Mouse (Mus musculus) left cerebral cortex, postnatal 25 days (tissue): ENCODE data around the gene Foxd1. TPM values are rescaled to one million over a fixed set of nuclear protein-coding genes. Genes with fewer than 3 reads are reported as not detected.
A peak's percentile ranks its signal among the peaks of the same experiment; 100 is the strongest.

Experiments
- DNase-seq, 2 experiments: peaks; one replicate each; pipeline ENCODE4 v3.0.0; 2022; ENCODE audit warnings: low spot score in 2 of 2, mixed read lengths in 1 of 2
- intact Hi-C: fragments of 180-260 bp; cut with DNase I; formaldehyde crosslinking; loops from one replicate; pipeline ENCODE4 v1.15.1; 2025
- total RNA-seq, 2 experiments: library from RNA; stranded (reverse); gene quantifications; 2 replicates each; pipeline ENCODE4 v1.2.3; 2021

Gene Foxd1
- total RNA-seq, 2 experiments from 2014 or later = 0.92 to 1.6 TPM

DNA sequence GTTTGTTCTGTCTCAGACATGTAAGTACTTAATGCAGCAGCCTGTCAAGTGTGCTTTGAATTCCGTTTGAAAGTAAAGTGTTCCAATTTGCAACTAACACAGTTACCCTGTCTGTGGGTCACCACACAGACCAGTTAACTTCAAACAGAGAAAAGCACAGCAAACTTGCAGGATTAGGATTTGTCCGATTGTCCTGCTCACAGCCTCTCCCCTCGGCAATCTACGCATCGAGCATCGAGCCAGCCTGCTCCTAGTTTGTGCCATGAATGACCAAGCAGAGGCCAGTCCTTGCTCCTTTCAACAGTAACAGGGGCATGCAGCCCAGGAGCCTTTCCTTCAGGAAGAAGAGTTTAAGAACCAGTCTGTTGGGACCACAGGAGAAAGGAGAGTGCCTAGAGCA is 15.0 kb downstream of the Foxd1 start:
- DNase-seq = no peak
- intact Hi-C loops = loop anchor here (5.0 kb wide), 1 partner anchor 133 kb away; no protein-coding TSS in a partner anchor

- no peak for DNase-seq
- intact Hi-C loops = no loop called here
These were observed 20.5 kb downstream of the Foxd1 start for GRCm38 (mm10) chr13:98374560-98374959.

GRCm38 (mm10) chr13:98374979-98375378 is 20.9 kb downstream of the Foxd1 start:
- intact Hi-C loops = no loop called here
- DNase-seq = no peak

DNA sequence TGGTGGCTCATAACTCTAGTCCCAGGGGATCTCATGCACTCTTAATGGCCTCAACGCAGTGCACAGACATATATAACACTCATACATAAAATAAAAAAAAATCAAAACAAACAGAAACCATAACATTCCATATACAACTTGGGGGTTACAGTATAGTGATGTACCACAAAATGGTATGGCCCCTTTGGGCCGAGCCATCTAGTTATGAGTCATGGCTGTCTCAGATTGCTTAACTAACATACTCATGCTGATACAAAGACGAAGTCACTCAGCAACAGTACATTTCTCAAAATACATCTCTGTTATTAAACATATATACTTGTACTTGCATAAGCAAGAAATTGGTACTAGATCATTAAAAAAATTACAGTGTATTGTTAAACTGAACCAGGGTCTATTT is 23.7 kb downstream of the Foxd1 start:
- intact Hi-C loops = no loop called here
- DNase-seq = no peak

DNA sequence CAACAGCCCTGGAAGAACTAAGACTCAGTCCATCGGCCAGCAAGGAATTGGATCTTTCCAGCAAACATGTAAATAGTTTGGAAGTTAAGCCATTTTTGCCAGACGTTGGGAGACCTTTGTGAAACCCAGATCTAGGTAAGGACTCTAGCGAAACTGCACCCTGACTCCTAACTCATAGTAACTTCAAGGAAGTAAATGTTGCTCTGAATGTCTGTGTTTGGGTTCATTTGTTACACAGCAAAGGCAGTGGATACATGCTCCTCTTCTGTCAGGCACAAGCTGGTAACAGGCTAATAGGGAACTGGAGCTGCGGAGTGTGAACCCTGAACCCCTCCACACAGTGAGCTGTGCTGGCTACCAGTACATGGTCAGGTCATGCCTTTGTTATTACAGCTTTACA is 28.7 kb downstream of the Foxd1 start:
- intact Hi-C loops = no loop called here

GRCm38 (mm10) chr13:98383911-98384498 is 30.0 kb downstream of the Foxd1 start:
- no peak for DNase-seq
- intact Hi-C loops = no loop called here

More for the DNA sequence above, 28.7 kb downstream of the Foxd1 start:
- DNase-seq = no peak

DNA sequence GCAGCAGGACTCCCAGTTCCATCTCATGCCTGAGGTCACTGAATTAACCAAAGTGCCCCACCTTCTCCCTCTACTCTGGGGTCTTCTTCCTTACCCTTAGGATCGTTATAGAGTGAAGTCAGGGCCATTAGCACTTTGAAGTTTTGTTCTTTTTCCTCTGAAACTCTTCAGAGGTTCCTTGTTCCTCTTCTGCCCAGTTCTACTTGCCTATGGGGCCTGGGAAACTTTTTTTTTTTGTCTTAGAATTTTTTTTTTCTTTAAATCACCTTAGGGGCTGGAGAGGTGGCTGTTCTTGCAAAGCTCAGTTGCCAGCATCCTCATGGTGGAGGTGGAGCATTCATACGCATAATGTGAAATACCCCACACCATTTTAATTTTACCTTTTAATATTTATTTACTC is 31.8 kb downstream of the Foxd1 start:
- DNase-seq = no peak
- intact Hi-C loops = no loop called here

GRCm38 (mm10) chr13:98389092-98389491 is 35.0 kb downstream of the Foxd1 start:
- intact Hi-C loops = no loop called here
- DNase-seq = no peak

GRCm38 (mm10) chr13:98390363-98390762 is 36.3 kb downstream of the Foxd1 start:
- intact Hi-C loops = no loop called here
- no peak for DNase-seq

- no peak for DNase-seq
- intact Hi-C loops = no loop called here
These were observed 37.0 kb downstream of the Foxd1 start for GRCm38 (mm10) chr13:98390771-98391634.

DNA sequence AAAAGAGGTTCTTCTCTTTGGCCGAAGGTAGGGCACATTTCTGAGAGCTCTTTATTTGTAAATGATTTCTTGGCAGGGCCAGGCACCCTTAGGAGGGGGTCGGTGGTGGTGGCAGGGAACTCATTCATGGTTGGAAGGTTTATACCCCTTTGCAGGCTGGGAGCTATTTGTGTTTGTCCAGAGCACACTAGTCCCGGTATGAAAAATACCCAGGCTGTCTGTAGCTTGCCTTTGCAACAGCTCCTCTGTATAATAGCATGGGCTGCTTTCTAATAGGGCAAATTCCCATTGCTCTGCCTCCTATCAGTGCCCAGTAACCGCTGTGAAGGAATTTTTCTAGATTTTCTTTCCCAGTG is 37.6 kb downstream of the Foxd1 start:
- intact Hi-C loops = no loop called here
- no peak for DNase-seq

DNA sequence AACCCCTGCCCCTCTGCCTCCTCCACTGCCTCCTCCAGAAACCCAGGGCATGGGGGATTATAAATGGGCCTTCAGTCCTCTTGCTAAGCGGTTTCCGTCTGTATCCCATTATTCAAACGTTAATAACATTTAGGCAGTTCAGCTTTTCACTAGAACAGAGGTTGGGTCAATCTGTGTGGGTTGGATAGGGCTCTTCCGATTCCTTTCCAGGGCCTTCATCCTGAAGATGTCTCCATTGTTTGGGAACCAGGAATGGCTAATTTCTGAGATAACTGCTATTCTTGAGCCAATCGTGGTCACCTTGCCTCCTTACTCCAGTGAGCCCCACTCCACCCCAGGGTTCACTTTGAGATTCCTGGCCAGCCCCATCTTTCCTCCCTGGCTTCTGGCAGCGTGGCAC is 38.0 kb downstream of the Foxd1 start:
- intact Hi-C loops = no loop called here
- no peak for DNase-seq

DNA sequence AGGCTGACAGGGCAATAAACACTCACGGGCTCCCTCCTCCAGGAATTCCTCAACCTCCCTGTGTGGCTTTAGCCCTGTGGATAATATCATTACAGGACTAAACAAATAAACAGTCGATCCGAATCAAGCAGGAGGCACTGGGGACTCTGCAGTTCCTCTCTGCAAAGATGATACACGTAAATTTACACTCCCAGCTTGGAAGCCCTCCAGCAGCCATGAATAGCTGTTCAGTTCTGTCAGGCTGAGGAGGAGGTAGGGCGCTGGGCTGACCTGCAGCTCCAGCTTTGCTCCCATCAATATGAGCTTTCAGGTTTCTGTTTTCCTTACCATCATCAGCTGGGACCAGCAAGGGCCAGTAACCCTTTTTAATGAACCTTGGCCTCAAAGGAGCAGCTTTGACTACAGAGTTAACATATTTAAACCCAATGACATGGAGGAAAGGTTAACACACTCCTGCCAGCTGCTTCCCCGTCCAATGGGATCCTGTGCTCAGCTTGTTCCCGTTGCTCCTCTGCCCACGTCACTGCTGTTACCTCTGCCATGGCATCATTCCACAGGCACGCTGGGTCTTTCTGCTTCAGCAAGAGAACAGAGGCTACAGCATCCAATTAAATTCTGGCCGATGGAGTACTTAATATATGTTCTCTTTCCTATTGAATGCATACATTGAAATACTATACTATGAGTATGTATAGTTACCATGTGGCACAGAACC is 39.5 kb downstream of the Foxd1 start:
- peak in 1 of 2 experiments; percentile 19 for DNase-seq
- intact Hi-C loops = no loop called here

Other genes with a start within 250 kb of the Foxd1 start
- gene Arhgef28, start 147.8 kb upstream of the Foxd1 start, total RNA-seq = 10 to 100 TPM; 37.3 to 45.1 TPM
- 10 to 100 TPM; 17.6 to 18.2 TPM for gene Utp15, start 91.2 kb upstream of the Foxd1 start, total RNA-seq
- gene Ankra2, start 91.2 kb upstream of the Foxd1 start, total RNA-seq = 10 to 100 TPM; 43.6 to 46.2 TPM
- gene Gm21976, start 74.4 kb upstream of the Foxd1 start, total RNA-seq = not detected
- gene Btf3, start 37.2 kb upstream of the Foxd1 start, total RNA-seq = 100 to 1,000 TPM; 173 TPM
- gene Gm10320, start 137.8 kb downstream of the Foxd1 start, total RNA-seq = not detected